30 mouse cellular contexts compared by ENCODE assay signal in genomic region chr2:19016348-19016747, GRCm38 (mm10). TPM values are rescaled to one million over a fixed set of nuclear protein-coding genes. Genes with fewer than 3 reads are reported as not detected.
DNase-seq lines count a peak whose midpoint lies in the region; ATAC-seq and TF ChIP-seq lines count a peak whose summit lies in the region.
"Had no signal": no experiment of that assay in that cellular context is flagged by ENCODE, and none has a peak within 500 bp of the region (broad histone marks: within the 10 kb centered on the region; RNA-seq: fewer than 3 reads in every experiment).

No protein-coding gene starts in this region.

- no peaks in the 10 kb centered on the region for H3K27me3 ChIP-seq in heart, postnatal 0 days (ENCODE audit: control insufficient read depth, insufficient read depth, low read length)
- H3K27me3 ChIP-seq in midbrain, embryonic 10.5 days (ENCODE audit: low read depth, poor library complexity, severe bottlenecking): no peaks in the 10 kb centered on the region
- no peaks in the 10 kb centered on the region for H3K27me3 ChIP-seq in liver, embryonic 12.5 days (replicated peaks)
- H3K27me3 ChIP-seq: CH12.LX; embryonic facial prominence, embryonic 13.5 days; forebrain, embryonic 12.5 days; forebrain, embryonic 15.5 days; Patski had no signal

- H3K4me1 ChIP-seq in heart, postnatal 0 days (ENCODE audit: control insufficient read depth, insufficient read depth): peaks cover 2% of the 10 kb centered on the region; the same call in 1 of the 2 replicates
- H3K4me1 ChIP-seq in midbrain, embryonic 10.5 days: no peaks in the 10 kb centered on the region
- H3K4me1 ChIP-seq in liver, embryonic 12.5 days: peaks cover 23% of the 10 kb centered on the region
- H3K4me1 ChIP-seq: embryonic facial prominence, embryonic 10.5 days; embryonic facial prominence, embryonic 13.5 days; forebrain, embryonic 12.5 days; forebrain, embryonic 15.5 days had no signal

- no peaks in the 10 kb centered on the region for H3K9me3 ChIP-seq in heart, postnatal 0 days (replicated peaks; ENCODE audit: control insufficient read depth, low read length)
- H3K9me3 ChIP-seq in midbrain, embryonic 10.5 days (replicated peaks): no peaks in the 10 kb centered on the region
- H3K9me3 ChIP-seq in liver, embryonic 12.5 days (replicated peaks): no peaks in the 10 kb centered on the region
- H3K9me3 ChIP-seq: embryonic facial prominence, embryonic 10.5 days; embryonic facial prominence, embryonic 13.5 days; forebrain, embryonic 12.5 days; forebrain, embryonic 15.5 days; G1E had no signal

- DNase-seq in heart, postnatal 0 days (ENCODE audit: low spot score): no peak
- no peak for DNase-seq in heart, adult 8-10 months (ENCODE audit: low spot score)
- peak; percentile 63 to 77 for DNase-seq in thymus, postnatal 10 days (ENCODE audit: low spot score in 2 of 2)
- DNase-seq in thymus, postnatal 36 days: peak; percentile 55 to 75
- DNase-seq in spleen, postnatal 36 days (ENCODE audit: low spot score in 2 of 2): no peak
- no peak for DNase-seq in midbrain, embryonic 10.5 days (ENCODE audit: low spot score)
- DNase-seq: adrenal gland, postnatal 10 days; B cell, adult 2 months; cerebellum, adult 11 months; cerebellum, adult 2 months; cerebellum, adult 9-11 months; cerebellum, postnatal 36 days; embryo, embryonic 11 days; gastrocnemius, postnatal 25 days; heart, adult 2 months; heart, postnatal 10 days; heart, postnatal 4 days had no signal

- WGBS in heart, postnatal 0 days: 69% methylated on average over 5 of the region's 5 CpGs
- WGBS in midbrain, embryonic 10.5 days: 90% methylated on average over 5 of the region's 5 CpGs
- 66% methylated on average over 5 of the region's 5 CpGs for WGBS in liver, embryonic 12.5 days (ENCODE audit: insufficient replicate concordance)

- no peak overlapping the region for H3K4me3 ChIP-seq in heart, postnatal 0 days (ENCODE audit: low read depth, low read length)
- H3K4me3 ChIP-seq in midbrain, embryonic 10.5 days: no peak overlapping the region
- no peak overlapping the region for H3K4me3 ChIP-seq in liver, embryonic 12.5 days
- H3K4me3 ChIP-seq: embryonic facial prominence, embryonic 10.5 days; embryonic facial prominence, embryonic 13.5 days; erythroblast, embryonic 14.5 days; forebrain, embryonic 12.5 days; forebrain, embryonic 15.5 days; heart, adult 2 months had no signal

- no peak for TF ChIP-seq EP300 in heart, postnatal 0 days (IDR thresholded peaks at IDR 0.05; ENCODE audit: low read depth)

- no peak overlapping the region for H3K9ac ChIP-seq in heart, postnatal 0 days (replicated peaks; ENCODE audit: low read depth, low read length)
- no peak overlapping the region for H3K9ac ChIP-seq in liver, embryonic 12.5 days
- H3K9ac ChIP-seq: embryonic facial prominence, embryonic 13.5 days; forebrain, embryonic 12.5 days; forebrain, embryonic 15.5 days; hindbrain, embryonic 14.5 days had no signal

- H3K36me3 ChIP-seq in heart, postnatal 0 days (replicated peaks; ENCODE audit: control insufficient read depth, insufficient read depth, low read length): no peaks in the 10 kb centered on the region
- H3K36me3 ChIP-seq in midbrain, embryonic 10.5 days: no peaks in the 10 kb centered on the region
- no peaks in the 10 kb centered on the region for H3K36me3 ChIP-seq in liver, embryonic 12.5 days
- H3K36me3 ChIP-seq: embryonic facial prominence, embryonic 10.5 days; embryonic facial prominence, embryonic 13.5 days; forebrain, embryonic 12.5 days; forebrain, embryonic 15.5 days; G1E had no signal

- no peak overlapping the region for H3K4me2 ChIP-seq in heart, postnatal 0 days (ENCODE audit: low read depth, low read length)
- H3K4me2 ChIP-seq in liver, embryonic 12.5 days: no peak overlapping the region
- H3K4me2 ChIP-seq: embryonic facial prominence, embryonic 13.5 days; forebrain, embryonic 12.5 days; forebrain, embryonic 15.5 days; heart, embryonic 11.5 days; hindbrain, embryonic 14.5 days had no signal

- no peak for ATAC-seq in heart, postnatal 0 days (ENCODE audit: insufficient read depth, low read depth)
- no peak for ATAC-seq in liver, embryonic 12.5 days
- ATAC-seq: forebrain, embryonic 15.5 days; hindbrain, postnatal 0 days; Patski had no signal

- no peak for TF ChIP-seq CTCF in heart, postnatal 0 days (IDR thresholded peaks at IDR 0.05; ENCODE audit: low read depth)

- H3K27ac ChIP-seq in heart, postnatal 0 days (ENCODE audit: low read depth): peak overlapping the region; percentile 43; the same call in 1 of the 2 replicates
- no peak overlapping the region for H3K27ac ChIP-seq in midbrain, embryonic 10.5 days (replicated peaks)
- no peak overlapping the region for H3K27ac ChIP-seq in liver, embryonic 12.5 days
- H3K27ac ChIP-seq: embryonic facial prominence, embryonic 10.5 days; embryonic facial prominence, embryonic 13.5 days; forebrain, embryonic 12.5 days; forebrain, embryonic 15.5 days; heart, adult 2 months; hindbrain, embryonic 14.5 days; hindbrain, postnatal 0 days had no signal

RNA-seq across cellular contexts. Expression of gene 4930426L09Rik, which starts 18.2 kb away (rescaled TPM):
- total RNA-seq in heart, postnatal 0 days (2014; rRNA removed; ENCODE audit: low replicate concordance): 4.1 TPM in 1 of 2 replicates, not detected in the other
- 0.08 and 0.36 TPM in 2 replicates for polyA plus RNA-seq in heart, postnatal 0 days (2015; fragmentation: Nextera tagmentation; extraction: Ambion mirVana)
- total RNA-seq in heart, adult 8-10 months (2022): under 1 TPM in 1 of 4 experiments, not detected in 3; 0.19 TPM
- polyA plus RNA-seq in midbrain, embryonic 10.5 days (2016; fragmentation: Nextera tagmentation; extraction: Ambion mirVana): 0.16 and 0.41 TPM in 2 replicates
- 0.29 and 0.30 TPM in 2 replicates for polyA plus RNA-seq in liver, embryonic 12.5 days (2016; fragmentation: Nextera tagmentation; extraction: Ambion mirVana)
- total RNA-seq: gastrocnemius, adult 8-10 months; heart, adult 2 months had no signal
- polyA plus RNA-seq: erythroblast, embryonic 14.5 days had no signal

RNA-seq across cellular contexts. Expression of gene Pip4k2a, which starts 18.4 kb away (rescaled TPM):
- total RNA-seq in heart, postnatal 0 days (2014; rRNA removed; ENCODE audit: low replicate concordance): 1.3 and 2.3 TPM in 2 replicates
- 2.7 and 4.3 TPM in 2 replicates for polyA plus RNA-seq in heart, postnatal 0 days (2015; fragmentation: Nextera tagmentation; extraction: Ambion mirVana)
- total RNA-seq in heart, adult 8-10 months (2022): 1 to 10 TPM; 4.9 to 6.6 (median 5.9) TPM
- 7.7 and 7.9 TPM in 2 replicates for polyA plus RNA-seq in midbrain, embryonic 10.5 days (2016; fragmentation: Nextera tagmentation; extraction: Ambion mirVana)
- 26.2 and 26.4 TPM in 2 replicates for polyA plus RNA-seq in liver, embryonic 12.5 days (2016; fragmentation: Nextera tagmentation; extraction: Ambion mirVana)

Comparison
In these comparisons a context has a peak if more than half of its experiments do, and no peak if none do; other contexts are left out.
1. DNase-seq: peak in thymus, postnatal 10 days (2 of 2) and thymus, postnatal 36 days (2 of 2); none in heart, postnatal 0 days (single experiment), heart, adult 8-10 months (single experiment), spleen, postnatal 36 days (0 of 2) and midbrain, embryonic 10.5 days (single experiment).